Comparison of ENCODE assay signal across 32 mouse cellular contexts in the genomic region with DNA sequence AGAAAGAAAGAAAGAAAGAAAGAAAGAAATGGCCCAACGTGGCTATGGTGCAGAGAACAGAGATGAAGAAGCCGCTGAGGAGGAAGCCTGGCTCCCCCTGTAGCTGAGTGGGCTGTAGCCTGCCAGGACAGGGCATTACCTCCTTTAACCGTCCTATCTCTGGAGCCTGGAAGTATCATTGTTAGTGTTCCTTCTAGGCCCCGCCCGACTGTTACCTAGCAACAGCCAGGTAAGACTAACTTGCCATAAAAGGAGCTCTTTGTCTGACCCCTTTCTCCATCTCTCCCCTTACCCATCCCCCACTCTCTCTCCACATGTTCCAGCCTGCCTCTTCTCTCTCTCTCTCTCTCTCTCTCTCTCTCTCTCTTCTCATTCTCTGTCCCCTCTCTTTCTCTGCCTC.
DNase-seq lines count a peak whose midpoint lies in the region; ATAC-seq lines count a peak whose summit lies in the region.
"Had no signal": no experiment of that assay in that cellular context is flagged by ENCODE, and none has a peak within 500 bp of the region (broad histone marks: within the 10 kb centered on the region; RNA-seq: fewer than 3 reads in every experiment).

No protein-coding gene starts in this region.

- DNase-seq in heart, embryonic 10.5 days (ENCODE audit: low spot score): no peak
- DNase-seq in heart, adult 8-10 months (ENCODE audit: low spot score): no peak
- DNase-seq in midbrain, embryonic 14.5 days: peak; percentile 31
- DNase-seq in WW6 (ENCODE audit: low read depth, low spot score): peak; percentile 33
- no peak for DNase-seq in cerebellum, postnatal 25 days
- DNase-seq: adrenal gland, postnatal 25 days; cerebellum, adult 18-20 months; cerebellum, postnatal 10 days; gastrocnemius, postnatal 25 days; heart, adult 18-20 months; heart, postnatal 10 days; kidney, adult 18-20 months; kidney, postnatal 36 days; liver, postnatal 0 days; right cerebral cortex, postnatal 4 days; thymus, postnatal 4 days had no signal

- peak overlapping the region; percentile 8; the same call in 1 of the 2 replicates for H3K27ac ChIP-seq in heart, embryonic 10.5 days
- H3K27ac ChIP-seq in midbrain, embryonic 14.5 days (replicated peaks; ENCODE audit: low read depth, low read length): no peak overlapping the region
- H3K27ac ChIP-seq in midbrain, embryonic 16.5 days (ENCODE audit: low read length): no peak overlapping the region
- H3K27ac ChIP-seq in intestine, embryonic 16.5 days (ENCODE audit: low read length): no peak overlapping the region
- H3K27ac ChIP-seq: embryonic facial prominence, embryonic 15.5 days; forebrain, embryonic 13.5 days; heart, embryonic 13.5 days; hindbrain, embryonic 12.5 days; hindbrain, postnatal 0 days; kidney, embryonic 15.5 days; layer of hippocampus, adult 2 months; liver, embryonic 12.5 days; midbrain, embryonic 10.5 days; neural tube, embryonic 12.5 days; stomach, postnatal 0 days had no signal

- H3K4me1 ChIP-seq in heart, embryonic 10.5 days: peaks cover 38% of the 10 kb centered on the region
- no peaks in the 10 kb centered on the region; the same call in 1 of the 2 replicates for H3K4me1 ChIP-seq in midbrain, embryonic 14.5 days (ENCODE audit: control insufficient read depth, insufficient read depth, low read length)
- no peaks in the 10 kb centered on the region for H3K4me1 ChIP-seq in midbrain, embryonic 16.5 days (ENCODE audit: control insufficient read depth, insufficient read depth, low read length)
- peaks cover 9% of the 10 kb centered on the region for H3K4me1 ChIP-seq in intestine, embryonic 16.5 days (ENCODE audit: control insufficient read depth, insufficient read depth, low read length)
- H3K4me1 ChIP-seq: embryonic facial prominence, embryonic 15.5 days; forebrain, embryonic 13.5 days; hindbrain, embryonic 12.5 days; neural tube, embryonic 12.5 days had no signal

- no peak overlapping the region for H3K4me2 ChIP-seq in midbrain, embryonic 14.5 days (ENCODE audit: low read length)
- H3K4me2 ChIP-seq in midbrain, embryonic 16.5 days (ENCODE audit: low read length): no peak overlapping the region
- no peak overlapping the region for H3K4me2 ChIP-seq in intestine, embryonic 16.5 days (ENCODE audit: low read depth, low read length)
- H3K4me2 ChIP-seq: embryonic facial prominence, embryonic 15.5 days; forebrain, embryonic 13.5 days; heart, embryonic 13.5 days; hindbrain, embryonic 12.5 days; kidney, embryonic 15.5 days; liver, embryonic 12.5 days; neural tube, embryonic 12.5 days had no signal

- H3K27me3 ChIP-seq in heart, embryonic 10.5 days (ENCODE audit: insufficient read depth, poor library complexity, severe bottlenecking): no peaks in the 10 kb centered on the region
- no peaks in the 10 kb centered on the region for H3K27me3 ChIP-seq in midbrain, embryonic 14.5 days (ENCODE audit: control insufficient read depth, insufficient read depth, low read length)
- no peaks in the 10 kb centered on the region for H3K27me3 ChIP-seq in midbrain, embryonic 16.5 days (ENCODE audit: control insufficient read depth, insufficient read depth, low read depth, low read length)
- no peaks in the 10 kb centered on the region for H3K27me3 ChIP-seq in intestine, embryonic 16.5 days (replicated peaks; ENCODE audit: control insufficient read depth, insufficient read depth, low read length)
- H3K27me3 ChIP-seq: embryonic facial prominence, embryonic 15.5 days; hindbrain, embryonic 12.5 days; kidney, embryonic 15.5 days; neural tube, embryonic 12.5 days had no signal

- no peaks in the 10 kb centered on the region for H3K36me3 ChIP-seq in heart, embryonic 10.5 days
- no peaks in the 10 kb centered on the region for H3K36me3 ChIP-seq in midbrain, embryonic 14.5 days (ENCODE audit: control insufficient read depth, insufficient read depth, low read length)
- no peaks in the 10 kb centered on the region for H3K36me3 ChIP-seq in midbrain, embryonic 16.5 days (ENCODE audit: control insufficient read depth, insufficient read depth, low read length)
- no peaks in the 10 kb centered on the region for H3K36me3 ChIP-seq in intestine, embryonic 16.5 days (ENCODE audit: control insufficient read depth, insufficient read depth, low read length)
- H3K36me3 ChIP-seq: embryonic facial prominence, embryonic 15.5 days; heart, embryonic 13.5 days; hindbrain, embryonic 12.5 days; kidney, embryonic 15.5 days; liver, embryonic 12.5 days; midbrain, embryonic 10.5 days; neural tube, embryonic 12.5 days had no signal

- no peak for ATAC-seq in midbrain, embryonic 14.5 days (ENCODE audit: low FRiP score, low TSS enrichment)
- ATAC-seq in midbrain, embryonic 16.5 days: no peak
- ATAC-seq in intestine, embryonic 16.5 days: peak; percentile 51; the same call in 1 of the 2 replicates
- ATAC-seq in erythroid progenitor cell, adult 5-6 weeks (replicated peaks; ENCODE audit: low FRiP score, poor library complexity, severe bottlenecking): no peak
- ATAC-seq: CD4-positive, CD25-positive, alpha-beta regulatory T cell, adult 4 months; forebrain, embryonic 13.5 days; hindbrain, postnatal 0 days; liver, embryonic 12.5 days; liver, postnatal 0 days had no signal

- H3K4me3 ChIP-seq in heart, embryonic 10.5 days: no peak overlapping the region
- no peak overlapping the region for H3K4me3 ChIP-seq in midbrain, embryonic 14.5 days (replicated peaks; ENCODE audit: low read depth, low read length)
- H3K4me3 ChIP-seq in midbrain, embryonic 16.5 days (ENCODE audit: low read depth, low read length): no peak overlapping the region
- H3K4me3 ChIP-seq in intestine, embryonic 16.5 days (ENCODE audit: low read length): no peak overlapping the region
- H3K4me3 ChIP-seq: embryonic facial prominence, embryonic 15.5 days; forebrain, embryonic 13.5 days; heart, embryonic 13.5 days; hindbrain, embryonic 12.5 days; kidney, embryonic 15.5 days; layer of hippocampus, adult 2 months; liver, embryonic 12.5 days; midbrain, embryonic 10.5 days; myocyte; neural tube, embryonic 12.5 days had no signal

- H3K9ac ChIP-seq in midbrain, embryonic 14.5 days (replicated peaks; ENCODE audit: low read length): no peak overlapping the region
- H3K9ac ChIP-seq in midbrain, embryonic 16.5 days (ENCODE audit: low read depth, low read length): no peak overlapping the region
- no peak overlapping the region for H3K9ac ChIP-seq in intestine, embryonic 16.5 days (ENCODE audit: low read depth, low read length)
- H3K9ac ChIP-seq: embryonic facial prominence, embryonic 15.5 days; forebrain, embryonic 13.5 days; heart, embryonic 13.5 days; hindbrain, embryonic 12.5 days; kidney, embryonic 15.5 days; liver, embryonic 12.5 days; liver, postnatal 0 days; neural tube, embryonic 12.5 days had no signal

- WGBS in heart, embryonic 10.5 days: 31% methylated on average over 5 of the region's 5 CpGs
- 37% methylated on average over 5 of the region's 5 CpGs for WGBS in midbrain, embryonic 14.5 days
- 33% methylated on average over 5 of the region's 5 CpGs for WGBS in midbrain, embryonic 16.5 days
- 34% methylated on average over 5 of the region's 5 CpGs for WGBS in intestine, embryonic 16.5 days

- no peaks in the 10 kb centered on the region for H3K9me3 ChIP-seq in heart, embryonic 10.5 days
- H3K9me3 ChIP-seq in midbrain, embryonic 14.5 days (ENCODE audit: control insufficient read depth, low read length): no peaks in the 10 kb centered on the region
- H3K9me3 ChIP-seq in midbrain, embryonic 16.5 days (replicated peaks; ENCODE audit: control insufficient read depth, low read length, poor library complexity, severe bottlenecking): no peaks in the 10 kb centered on the region
- H3K9me3 ChIP-seq in intestine, embryonic 16.5 days (ENCODE audit: control insufficient read depth, low read length): no peaks in the 10 kb centered on the region
- H3K9me3 ChIP-seq: embryonic facial prominence, embryonic 15.5 days; forebrain, embryonic 13.5 days; heart, embryonic 13.5 days; hindbrain, embryonic 12.5 days; kidney, embryonic 15.5 days; liver, embryonic 12.5 days; midbrain, embryonic 10.5 days; neural tube, embryonic 12.5 days had no signal

Comparison
In these comparisons a context has a peak if more than half of its experiments do, and no peak if none do; other contexts are left out.
1. DNase-seq: peak in midbrain, embryonic 14.5 days (single experiment) and WW6 (single experiment); none in heart, embryonic 10.5 days (single experiment), heart, adult 8-10 months (single experiment) and cerebellum, postnatal 25 days (0 of 2).